Mouse (Mus musculus) olfactory bulb, adult 2 months (tissue): ENCODE results near the gene Vmn1r235.

Experiments used
- CTCF ChIP-seq: fragments of 200-500 bp; IDR thresholded peaks from 2 replicates; pipeline ENCODE4 v1.5.1; 2012; ENCODE audit warnings: low read depth, mild to moderate bottlenecking, low read length, moderate library complexity; ENCODE audit not compliant: insufficient read depth
- POLR2A ChIP-seq: fragments of 200-500 bp; IDR thresholded peaks from 2 replicates; pipeline ENCODE4 v1.6.1; 2012; ENCODE audit warnings: mild to moderate bottlenecking, low read depth, low read length, moderate library complexity; ENCODE audit not compliant: insufficient read depth

DNA sequence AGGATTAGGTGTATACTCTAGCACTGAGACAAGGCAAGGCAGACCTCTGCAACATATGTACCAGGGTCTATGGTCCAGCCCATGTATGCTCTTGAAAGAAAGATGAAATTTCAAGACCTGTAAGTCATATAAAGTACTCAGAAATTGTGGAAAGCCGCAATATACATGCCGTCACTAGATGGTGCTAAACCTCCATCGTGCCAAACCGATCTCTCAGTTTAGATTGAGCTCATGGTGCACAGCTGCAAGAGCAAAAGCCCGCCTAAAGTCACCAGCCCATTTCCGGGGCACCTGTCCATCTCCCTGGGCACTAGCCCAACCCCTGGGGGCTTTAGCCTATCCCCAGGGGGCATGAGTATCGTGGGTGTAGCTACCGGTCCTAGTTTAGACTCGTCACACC is 24.6 kb upstream of the Vmn1r235 start:
- TF ChIP-seq CTCF (no peak), POLR2A (no peak)
